Mouse (Mus musculus): Measurements from ENCODE around the gene Dcst2.

- TF ChIP-seq POLR2A (IDR thresholded peaks at IDR 0.05; ENCODE audit: low read depth, low read length) (no peak), CTCF (IDR thresholded peaks at IDR 0.05; ENCODE audit: extremely low read depth, insufficient read depth, insufficient read length, insufficient replicate concordance) (peak; percentile 77; the same call in 1 of the 2 replicates)
Measured at GRCm38 (mm10) chr3:89354816-89355511, 6.8 kb upstream of the Dcst2 start.
